Mouse (Mus musculus): Measurements from ENCODE around the gene Iba57. TPM values are rescaled to one million over a fixed set of nuclear protein-coding genes. Genes with fewer than 3 reads are reported as not detected.
A peak's percentile ranks its signal among the peaks of the same experiment; 100 is the strongest.
"Not testable (repeated sequence)": the region's sequence is repeated elsewhere in the genome, so short reads cannot be mapped to it uniquely, and the experiment has no call there.

Iba57 gene
- total RNA-seq (2014; rRNA removed) (11.2 and 13.8 TPM in 2 replicates), polyA plus RNA-seq (2015; fragmentation: Nextera tagmentation; extraction: Ambion mirVana) (10.8 and 11.1 TPM in 2 replicates)

GRCm38 (mm10) chr11:59163255-59164236, at the start of gene Iba57:
Iba57 (minus strand) TSS chr11:59163739.
- Histone ChIP-seq H3K27ac (ENCODE audit: low read depth, low read length) (peak within 1 kb of the TSS; percentile 99), H3K4me2 (ENCODE audit: low read depth) (peak within 1 kb of the TSS; percentile 64), H3K4me1 (ENCODE audit: insufficient read depth) (peaks cover 16% of the 10 kb centered on the region), H3K36me3 (ENCODE audit: insufficient read depth) (no peaks in the 10 kb centered on the region), H3K9ac (peak within 1 kb of the TSS; percentile 87), H3K27me3 (ENCODE audit: insufficient read depth, low read length) (no peaks in the 10 kb centered on the region), H3K9me3 (ENCODE audit: low read length) (no peaks in the 10 kb centered on the region), H3K4me3 (ENCODE audit: low read depth, low read length) (peak within 1 kb of the TSS; percentile 58)
- TF ChIP-seq CTCF (IDR thresholded peaks at IDR 0.05; ENCODE audit: low read depth) = peak; percentile 64
- peak; percentile 99 for ATAC-seq
- 3% methylated on average over 67 of the region's 68 CpGs for WGBS
- DNase-seq = peak; percentile 98

DNA sequence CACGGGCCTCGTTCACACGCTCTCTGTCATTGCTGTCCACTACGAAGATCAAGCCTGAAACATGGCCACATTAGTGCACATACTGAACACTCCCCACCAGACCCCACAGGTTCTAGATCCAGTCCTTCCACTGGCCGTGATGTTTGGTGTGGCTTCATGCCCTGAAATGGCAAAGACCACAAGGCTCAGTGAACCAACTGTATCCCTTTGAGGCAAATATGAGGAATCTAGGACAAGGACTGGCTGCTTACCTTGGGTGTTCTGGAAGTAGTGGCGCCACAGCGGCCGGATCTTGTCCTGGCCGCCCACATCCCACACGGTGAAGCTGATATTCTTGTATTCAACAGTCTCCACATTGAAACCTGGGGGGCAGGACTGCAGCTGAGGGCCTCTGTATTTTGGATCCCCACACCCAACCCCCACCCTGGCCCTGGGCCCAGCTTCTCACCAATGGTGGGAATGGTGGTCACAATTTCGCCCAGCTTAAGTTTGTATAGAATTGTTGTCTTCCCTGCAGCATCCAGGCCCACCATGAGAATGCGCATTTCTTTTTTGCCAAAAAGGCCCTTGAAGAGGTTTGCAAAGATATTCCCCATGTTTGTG, 49.5 kb upstream of the Iba57 start:
- no peak overlapping the region for H3K4me3 ChIP-seq (ENCODE audit: low read depth, low read length)
- no peak for TF ChIP-seq CTCF (IDR thresholded peaks at IDR 0.05; ENCODE audit: low read depth)
- H3K4me2 ChIP-seq (ENCODE audit: low read depth) = no peak overlapping the region
- H3K27ac ChIP-seq (ENCODE audit: low read depth, low read length) = no peak overlapping the region
- no peaks in the 10 kb centered on the region for H3K27me3 ChIP-seq (ENCODE audit: insufficient read depth, low read length)
- peaks cover 26% of the 10 kb centered on the region for H3K36me3 ChIP-seq (ENCODE audit: insufficient read depth)
- H3K9me3 ChIP-seq (ENCODE audit: low read length) = no peaks in the 10 kb centered on the region
- no peak overlapping the region for H3K9ac ChIP-seq
- ATAC-seq (no peak), DNase-seq (no peak)
- 91% methylated on average over 12 of the region's 12 CpGs for WGBS
- H3K4me1 ChIP-seq (ENCODE audit: insufficient read depth) = peaks cover 4% of the 10 kb centered on the region; the same call in 1 of the 2 replicates

DNA sequence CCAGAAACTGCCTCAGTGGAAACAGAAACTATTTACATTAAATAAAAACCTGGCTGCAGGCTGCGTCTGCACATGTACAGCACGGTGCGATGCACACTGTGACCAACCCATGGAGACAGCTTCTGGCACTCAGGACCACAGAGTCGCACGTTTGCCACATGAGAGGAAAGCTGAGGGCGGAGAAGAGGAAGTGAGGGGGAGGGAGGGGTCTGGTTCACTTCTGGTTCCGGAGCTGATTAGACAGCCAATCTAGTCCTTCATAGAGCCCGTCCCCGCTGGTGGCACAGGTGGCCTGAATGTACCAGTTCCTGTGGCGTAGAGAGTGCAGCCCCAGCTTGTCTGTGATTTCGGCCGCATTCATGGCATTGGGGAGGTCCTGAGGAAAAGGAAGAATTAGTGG, 48.8 kb upstream of the Iba57 start:
- not testable (repeated sequence) for H3K4me2 ChIP-seq (ENCODE audit: low read depth); H3K4me1 ChIP-seq (ENCODE audit: insufficient read depth); DNase-seq; H3K9me3 ChIP-seq (ENCODE audit: low read length); H3K27ac ChIP-seq (ENCODE audit: low read depth, low read length); H3K4me3 ChIP-seq (ENCODE audit: low read depth, low read length); ATAC-seq; H3K27me3 ChIP-seq (ENCODE audit: insufficient read depth, low read length); H3K9ac ChIP-seq
- 80% methylated on average over 12 of the region's 12 CpGs for WGBS
- peaks cover 26% of the 10 kb centered on the region for H3K36me3 ChIP-seq (ENCODE audit: insufficient read depth)

DNA sequence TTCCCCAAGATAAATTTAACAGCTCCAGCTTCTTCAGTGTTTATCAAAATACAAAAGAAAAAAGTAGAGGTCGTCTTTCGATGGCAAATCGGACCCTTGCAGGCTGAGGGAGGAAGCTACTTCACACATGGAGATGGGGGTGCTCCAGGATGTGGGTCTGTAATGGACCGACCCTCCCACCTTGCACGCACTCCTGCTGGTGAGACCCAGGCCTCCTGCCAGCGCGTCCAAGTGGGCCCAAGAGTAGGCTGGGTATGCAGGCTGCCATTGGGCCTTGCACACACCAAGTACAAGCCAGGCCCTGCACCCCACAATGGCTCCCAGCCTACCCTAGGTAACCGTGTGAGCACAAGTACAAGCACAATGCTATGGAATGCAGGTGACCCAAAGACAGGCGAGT, 48.0 kb upstream of the Iba57 start:
- not testable (repeated sequence) for H3K9ac ChIP-seq; H3K4me2 ChIP-seq (ENCODE audit: low read depth); DNase-seq; H3K4me1 ChIP-seq (ENCODE audit: insufficient read depth); H3K4me3 ChIP-seq (ENCODE audit: low read depth, low read length); H3K27ac ChIP-seq (ENCODE audit: low read depth, low read length); H3K9me3 ChIP-seq (ENCODE audit: low read length); H3K27me3 ChIP-seq (ENCODE audit: insufficient read depth, low read length); ATAC-seq
- H3K36me3 ChIP-seq (ENCODE audit: insufficient read depth) = peaks cover 28% of the 10 kb centered on the region
- WGBS = 90% methylated on average over 9 of the region's 9 CpGs

DNA sequence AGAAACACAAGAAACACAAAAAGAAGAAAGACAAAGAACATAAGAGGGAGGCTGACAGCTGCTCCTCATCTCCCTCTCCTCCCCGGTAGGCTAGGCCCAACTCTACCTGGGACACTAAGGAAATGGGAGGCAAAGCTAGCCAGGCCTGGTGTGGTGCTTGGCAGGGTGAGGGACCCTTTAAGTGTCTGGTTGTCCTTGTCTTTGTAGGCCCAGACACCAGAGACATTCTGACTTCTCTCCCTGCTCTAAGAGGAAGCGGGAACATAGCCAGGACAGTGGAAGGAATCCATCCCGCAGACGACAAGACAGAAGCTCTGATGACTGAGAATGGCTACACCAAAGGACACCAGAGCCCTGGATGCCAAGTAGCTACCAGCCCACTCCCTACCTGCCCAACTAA, 46.5 kb upstream of the Iba57 start:
- H3K9me3 ChIP-seq (ENCODE audit: low read length) = no peaks in the 10 kb centered on the region

GRCm38 (mm10) chr11:59209580-59209979, 46.0 kb upstream of the Iba57 start:
- peaks cover 38% of the 10 kb centered on the region for H3K36me3 ChIP-seq (ENCODE audit: insufficient read depth)
- 43% methylated on average over 5 of the region's 5 CpGs for WGBS
- no peak overlapping the region for H3K9ac ChIP-seq
- DNase-seq = peak; percentile 10
- no peak for ATAC-seq
- H3K9me3 ChIP-seq (ENCODE audit: low read length) = no peaks in the 10 kb centered on the region
- peak overlapping the region; percentile 79; the same call in 1 of the 2 replicates for H3K4me2 ChIP-seq (ENCODE audit: low read depth)
- no peak overlapping the region; the same call in 1 of the 2 replicates for H3K4me3 ChIP-seq (ENCODE audit: low read depth, low read length)
- no peaks in the 10 kb centered on the region for H3K27me3 ChIP-seq (ENCODE audit: insufficient read depth, low read length)
- no peaks in the 10 kb centered on the region; the same call in 1 of the 2 replicates for H3K4me1 ChIP-seq (ENCODE audit: insufficient read depth)
- no peak for TF ChIP-seq CTCF (IDR thresholded peaks at IDR 0.05; ENCODE audit: low read depth)
- no peak overlapping the region for H3K27ac ChIP-seq (ENCODE audit: low read depth, low read length)

More for the DNA sequence above, 46.5 kb upstream of the Iba57 start:
- Histone ChIP-seq H3K4me1 (ENCODE audit: insufficient read depth) (no peaks in the 10 kb centered on the region; the same call in 1 of the 2 replicates), H3K27me3 (ENCODE audit: insufficient read depth, low read length) (no peaks in the 10 kb centered on the region), H3K4me2 (ENCODE audit: low read depth) (no peak overlapping the region), H3K27ac (ENCODE audit: low read depth, low read length) (no peak overlapping the region), H3K4me3 (ENCODE audit: low read depth, low read length) (no peak overlapping the region), H3K36me3 (ENCODE audit: insufficient read depth) (peaks cover 37% of the 10 kb centered on the region), H3K9ac (no peak overlapping the region)
- no peak for TF ChIP-seq CTCF (IDR thresholded peaks at IDR 0.05; ENCODE audit: low read depth)
- ATAC-seq (no peak), DNase-seq (no peak)
- WGBS = 77% methylated on average over 4 of the region's 4 CpGs

Measured in forebrain, postnatal 0 days (tissue).